Mouse (Mus musculus): ENCODE measurements around the gene Hbp1.

DNA sequence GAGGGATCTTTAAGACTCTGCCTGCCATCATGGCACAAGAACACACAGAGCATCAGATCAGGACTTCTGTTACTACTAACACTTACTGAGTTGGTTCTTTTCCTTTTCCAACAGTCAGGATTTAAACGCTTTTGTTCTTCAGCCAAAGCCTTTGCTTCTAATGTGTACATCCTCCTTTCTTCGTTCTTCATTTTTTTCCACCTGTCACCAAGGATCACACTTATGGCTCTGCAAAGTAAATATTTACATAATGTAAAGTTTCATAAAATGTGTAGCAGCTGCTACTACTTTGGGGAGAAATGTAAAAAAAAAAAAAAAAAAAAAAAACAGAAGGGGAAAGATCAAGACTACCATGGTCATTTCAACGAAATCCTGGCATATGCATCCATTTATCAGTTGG is 21.8 kb downstream of the Hbp1 start:
- TF ChIP-seq POLR2A (IDR thresholded peaks at IDR 0.05; ENCODE audit: control insufficient read depth, extremely low read depth, insufficient read depth, low read length, poor library complexity) (no peak), CTCF (IDR thresholded peaks at IDR 0.05; ENCODE audit: borderline replicate concordance, control insufficient read depth, extremely low read depth, insufficient read depth, low read length, poor library complexity) (no peak)

Measured in thymus, adult 2 months (tissue).